Mouse (Mus musculus): ENCODE data around the gene Crisp3.

- TF ChIP-seq ZNF384 (IDR thresholded peaks at IDR 0.05; ENCODE audit: low read depth, low read length) (no peak), MAFK (IDR thresholded peaks at IDR 0.05; ENCODE audit: insufficient read depth, low read depth, low read length) (no peak), ZC3H11A (IDR thresholded peaks at IDR 0.05; ENCODE audit: borderline replicate concordance, low read depth, low read length) (no peak), CHD2 (IDR thresholded peaks at IDR 0.05; ENCODE audit: low read depth, low read length) (no peak), HCFC1 (IDR thresholded peaks at IDR 0.05; ENCODE audit: borderline replicate concordance, insufficient read depth, low read length) (no peak)
Observed at GRCm38 (mm10) chr17:40242135-40242534, at the start of gene Crisp3.
